Mouse (Mus musculus): ENCODE results near the gene Serpinb1a. TPM values are rescaled to one million over a fixed set of nuclear protein-coding genes. Genes with fewer than 3 reads are reported as not detected.

Serpinb1a gene
- total RNA-seq, 2 experiments from 2014 or later: 3.4 to 4.4 TPM

GRCm38 (mm10) chr13:32795166-32795565 is 55.8 kb downstream of the Serpinb1a start:
- no peak for DNase-seq

GRCm38 (mm10) chr13:32794619-32795018 is 56.4 kb downstream of the Serpinb1a start:
- DNase-seq: no peak

Other genes with a start within 250 kb of the Serpinb1a start
- under 1 TPM; 0.05 to 0.43 TPM for gene Mylk4, start 67.2 kb downstream of the Serpinb1a start, total RNA-seq (2021)
- 10 to 100 TPM; 60.6 to 61.5 TPM for gene Wrnip1, start 49.1 kb downstream of the Serpinb1a start, total RNA-seq (2021)
- gene D930007J09Rik, start 48.3 kb downstream of the Serpinb1a start, total RNA-seq (2021): 1 to 10 TPM in 1 of 2 experiments, not detected in 1; 1.1 TPM
- gene Serpinb1c, start 47.0 kb upstream of the Serpinb1a start, total RNA-seq (2021): under 1 TPM in 1 of 2 experiments, not detected in 1; 0.40 TPM
- 1 to 10 TPM in 1 of 2 experiments, under 1 TPM in 1; 0.67 to 2.1 TPM for gene Serpinb6b, start 114.0 kb upstream of the Serpinb1a start, total RNA-seq (2021)
- 1 to 10 TPM; 5.9 to 6.1 TPM for gene Serpinb9, start 152.1 kb upstream of the Serpinb1a start, total RNA-seq (2021)
- gene Serpinb9b, start 176.2 kb upstream of the Serpinb1a start, total RNA-seq (2021): not detected
- gene Serpinb1b, start 227.4 kb upstream of the Serpinb1a start, total RNA-seq (2021): under 1 TPM; 0.66 to 0.72 TPM